Mouse (Mus musculus) MEL (cell line): ENCODE data around the gene Zscan12.

Experiments
- CHD2 ChIP-seq: IDR thresholded peaks from 2 replicates; pipeline ENCODE4 v1.6.1; 2011; ENCODE audit warnings: low read length, improper control_type of control experiment
- CTCF ChIP-seq, 3 experiments: IDR thresholded peaks in 2 of 3; conservative IDR thresholded peaks in 1 of 3; 2 replicates each; pipeline ENCODE4 v1.5.1; 2011 to 2012; ENCODE audit warnings: low read length in 3 of 3, low read depth in 2 of 3, mild to moderate bottlenecking in 2 of 3, improper control_type of control experiment in 1 of 3, inconsistent platforms in 1 of 3, mixed read lengths in 1 of 3, moderate library complexity in 1 of 3; ENCODE audit not compliant: control insufficient read depth in 1 of 3, insufficient read depth in 1 of 3, poor library complexity in 1 of 3, severe bottlenecking in 1 of 3
- EP300 ChIP-seq, 2 experiments: IDR thresholded peaks; 2 replicates each; pipeline ENCODE4 v1.6.1; 2011; ENCODE audit warnings: improper control_type of control experiment in 2 of 2, low read length in 2 of 2, low read depth in 1 of 2, mild to moderate bottlenecking in 1 of 2
- GATA1 ChIP-seq: IDR thresholded peaks from 2 replicates; pipeline ENCODE4 v1.6.1; 2011; ENCODE audit warnings: low read depth, low read length, improper control_type of control experiment
- POLR2A ChIP-seq, 2 experiments: IDR thresholded peaks; 2 replicates each; pipeline ENCODE4 v1.6.1; 2011 to 2012; ENCODE audit warnings: low read length in 2 of 2, mild to moderate bottlenecking in 2 of 2, control low read depth in 1 of 2, improper control_type of control experiment in 1 of 2, low read depth in 1 of 2, moderate library complexity in 1 of 2; ENCODE audit not compliant: control insufficient read depth in 1 of 2, insufficient read depth in 1 of 2, poor library complexity in 1 of 2
- POLR2AphosphoS2 ChIP-seq: IDR thresholded peaks from 2 replicates; pipeline ENCODE4 v1.6.1; 2011; ENCODE audit warnings: low read length, improper control_type of control experiment
- SIN3A ChIP-seq: IDR thresholded peaks from 2 replicates; pipeline ENCODE4 v1.6.1; 2012; ENCODE audit warnings: low read length, improper control_type of control experiment, inconsistent platforms
- SMC3 ChIP-seq: IDR thresholded peaks from 2 replicates; pipeline ENCODE4 v1.6.1; 2011; ENCODE audit warnings: low read depth, low read length, improper control_type of control experiment
- TCF12 ChIP-seq: IDR thresholded peaks from 2 replicates; pipeline ENCODE4 v1.6.1; 2014; ENCODE audit warnings: low read depth, mild to moderate bottlenecking, inconsistent platforms, low read length, improper control_type of control experiment, moderate library complexity
- USF1 ChIP-seq: IDR thresholded peaks from 2 replicates; pipeline ENCODE4 v1.6.1; 2014; ENCODE audit warnings: low read depth, mild to moderate bottlenecking, inconsistent platforms, low read length, improper control_type of control experiment, moderate library complexity
- USF2 ChIP-seq, 2 experiments: IDR thresholded peaks; 2 replicates each; pipeline ENCODE4 v1.6.1; 2011 to 2012; ENCODE audit warnings: improper control_type of control experiment in 2 of 2, low read length in 2 of 2, borderline replicate concordance in 1 of 2, inconsistent platforms in 1 of 2, low read depth in 1 of 2, mild to moderate bottlenecking in 1 of 2; ENCODE audit not compliant: insufficient read depth in 1 of 2

DNA sequence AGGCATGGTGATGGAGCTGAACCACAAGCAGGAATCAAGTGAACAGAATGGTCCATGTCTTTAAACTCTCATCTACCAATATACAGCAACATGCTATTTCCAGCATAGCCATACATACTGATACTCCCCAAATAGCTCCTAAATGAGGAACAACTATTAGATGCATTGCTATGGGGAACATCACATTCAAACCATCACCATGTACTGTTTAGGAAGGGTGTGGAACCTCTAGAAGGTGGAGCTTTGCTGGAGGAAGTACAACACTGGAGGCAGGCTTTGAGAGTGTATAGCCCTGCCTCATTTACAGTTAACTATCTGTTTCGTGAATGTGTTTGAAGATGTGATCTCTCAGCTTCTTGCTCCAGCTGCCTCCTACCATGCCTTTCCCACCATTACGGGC is 15.2 kb downstream of the Zscan12 start:
- TF ChIP-seq USF2 (IDR thresholded peaks at IDR 0.05; ENCODE audit: borderline replicate concordance in 1 of 2, insufficient read depth in 1 of 2, low read depth in 1 of 2, low read length in 2 of 2) (no peak), POLR2A (IDR thresholded peaks at IDR 0.05; ENCODE audit: control insufficient read depth in 1 of 2, insufficient read depth in 1 of 2, low read depth in 1 of 2, low read length in 2 of 2, poor library complexity in 1 of 2) (no peak), CTCF (IDR thresholded peaks at IDR 0.05 in 2 of 3, conservative IDR thresholded peaks at IDR 0.05 in 1 of 3; ENCODE audit: control insufficient read depth in 1 of 3, insufficient read depth in 1 of 3, low read depth in 2 of 3, low read length in 3 of 3, poor library complexity in 1 of 3, severe bottlenecking in 1 of 3) (no peak), TCF12 (no peak), SIN3A (no peak), SMC3 (no peak), EP300 (IDR thresholded peaks at IDR 0.05; ENCODE audit: low read depth in 1 of 2, low read length in 2 of 2) (no peak), POLR2AphosphoS2 (no peak), USF1 (no peak), CHD2 (no peak), GATA1 (no peak)
